Mouse (Mus musculus) liver, embryonic 15.5 days (tissue): ENCODE data around the gene Slc24a5. TPM values are rescaled to one million over a fixed set of nuclear protein-coding genes. Genes with fewer than 3 reads are reported as not detected.

Experiments
- polyA plus RNA-seq: library from polyadenylated mRNA; unstranded; fragments of >200 nt; fragmentation: Nextera tagmentation; extraction: Ambion mirVana; gene quantifications from 2 replicates; pipeline ENCODE4 v1.2.1, GENCODE M21; 2015

Slc24a5 gene
- polyA plus RNA-seq, 1 experiment from 2014 or later = 5.5 TPM

Other genes starting within 250 kb of the Slc24a5 start
- gene Myef2, start 55.5 kb downstream of the Slc24a5 start, polyA plus RNA-seq = 19.5 and 21.7 TPM in 2 replicates
- not detected in 2 replicates for gene Ctxn2, start 68.6 kb downstream of the Slc24a5 start, polyA plus RNA-seq
- not detected in 2 replicates for gene Slc12a1, start 84.4 kb downstream of the Slc24a5 start, polyA plus RNA-seq
- 87.7 and 101 TPM in 2 replicates for gene Dut, start 179.1 kb downstream of the Slc24a5 start, polyA plus RNA-seq